Mouse (Mus musculus) layer of hippocampus, postnatal 36 days (tissue): Measurements from ENCODE around the gene Gm12184. TPM values are rescaled to one million over a fixed set of nuclear protein-coding genes. Genes with fewer than 3 reads are reported as not detected.

ENCODE experiments used
- total RNA-seq, 2 experiments: library from RNA; stranded (reverse); gene quantifications; 2 replicates each; pipeline ENCODE4 v1.2.3; 2021

The Gm12184 gene
- total RNA-seq, 2 experiments from 2014 or later = 0.40 to 1.3 TPM

Other genes starting within 250 kb of the Gm12184 start
- 100 to 1,000 TPM; 241 to 254 TPM for gene Rack1, start 26.3 kb downstream of the Gm12184 start, total RNA-seq
- 10 to 100 TPM; 58.3 to 59.6 TPM for gene Trim41, start 9.3 kb downstream of the Gm12184 start, total RNA-seq
- 1 to 10 TPM; 1.6 to 2.5 TPM for gene Trim7, start 515 bp downstream of the Gm12184 start, total RNA-seq
- 1 to 10 TPM; 3.2 to 4.3 TPM for gene Irgm1, start 45.0 kb upstream of the Gm12184 start, total RNA-seq
- gene Gm5431, start 75.6 kb upstream of the Gm12184 start, total RNA-seq = under 1 TPM in 1 of 2 experiments, not detected in 1; 0.23 TPM
- 1 to 10 TPM in 1 of 2 experiments, under 1 TPM in 1; 0.66 to 1.5 TPM for gene Psme2b, start 119.5 kb upstream of the Gm12184 start, total RNA-seq
- not detected for gene Olfr56, start 152.2 kb upstream of the Gm12184 start, total RNA-seq
- gene 9930111J21Rik1, start 152.7 kb upstream of the Gm12184 start, total RNA-seq = under 1 TPM; 0.55 to 0.76 TPM
- under 1 TPM; 0.20 to 0.38 TPM for gene Gm12185, start 165.6 kb upstream of the Gm12184 start, total RNA-seq
- 1 to 10 TPM in 1 of 2 experiments, not detected in 1; 1.2 TPM for gene Tgtp1, start 167.5 kb upstream of the Gm12184 start, total RNA-seq
- gene 9930111J21Rik2, start 224.6 kb upstream of the Gm12184 start, total RNA-seq = 1 to 10 TPM; 1.2 to 1.7 TPM
- under 1 TPM in 1 of 2 experiments, not detected in 1; 0.87 TPM for gene Tgtp2, start 237.6 kb upstream of the Gm12184 start, total RNA-seq
- 1 to 10 TPM in 1 of 2 experiments, under 1 TPM in 1; 0.97 to 1.4 TPM for gene Ifi47, start 249.9 kb upstream of the Gm12184 start, total RNA-seq